Mouse (Mus musculus) gonadal fat pad, adult 2 months (tissue): ENCODE measurements around the gene Hrg. TPM values are rescaled to one million over a fixed set of nuclear protein-coding genes. Genes with fewer than 3 reads are reported as not detected.
"Not testable (repeated sequence)": the region's sequence is repeated elsewhere in the genome, so short reads cannot be mapped to it uniquely, and the experiment has no call there.

Source experiments
- DNase-seq: peaks from one replicate; pipeline ENCODE4 v3.0.0-alpha.2; 2012; ENCODE audit warnings: low read depth
- polyA plus RNA-seq: library from polyadenylated mRNA; depleted of rRNA; stranded (reverse); fragments of >200 nt; gene quantifications from 2 replicates; pipeline ENCODE4 v1.2.3, GENCODE M21; 2012; rRNA removed

Hrg gene
- 0.57 TPM in 1 of 2 replicates, not detected in the other for polyA plus RNA-seq

DNA sequence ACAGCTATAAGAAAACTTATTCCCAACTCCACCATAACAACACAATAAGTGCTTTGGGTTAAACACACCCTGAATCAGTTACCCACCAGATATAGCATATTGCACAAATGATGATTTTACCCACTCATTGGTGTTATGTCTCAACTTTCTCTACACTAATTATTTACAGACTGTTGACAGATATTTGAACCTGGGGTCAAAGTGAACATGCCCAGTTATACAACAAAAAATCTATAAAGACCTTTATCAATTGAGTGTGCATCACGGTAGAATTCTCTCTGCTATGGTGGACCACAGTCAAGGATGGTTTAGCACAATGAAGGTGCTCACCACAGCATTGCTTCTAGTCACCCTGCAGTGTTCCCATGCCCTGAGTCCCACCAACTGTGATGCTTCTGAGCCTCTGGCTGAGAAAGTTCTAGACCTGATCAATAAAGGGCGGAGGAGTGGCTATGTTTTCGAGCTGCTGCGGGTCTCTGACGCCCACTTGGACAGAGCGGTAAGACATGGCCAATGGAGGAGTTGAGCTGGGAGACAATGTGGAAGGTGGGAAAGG is at the start of gene Hrg:
Hrg (plus strand) TSS at position 233 of the 556 bp plus-strand sequence.
- DNase-seq: no peak

- no peak for DNase-seq
These were observed 49.5 kb upstream of the Hrg start for GRCm38 (mm10) chr16:22901326-22901725.

- DNase-seq: no peak
These were observed 41.6 kb upstream of the Hrg start for GRCm38 (mm10) chr16:22909290-22909689.

GRCm38 (mm10) chr16:22911986-22912385 is 38.9 kb upstream of the Hrg start:
- no peak for DNase-seq

GRCm38 (mm10) chr16:22912886-22913285 is 38.0 kb upstream of the Hrg start:
- no peak for DNase-seq

GRCm38 (mm10) chr16:22914276-22914675 is 36.6 kb upstream of the Hrg start:
- DNase-seq: no peak

DNA sequence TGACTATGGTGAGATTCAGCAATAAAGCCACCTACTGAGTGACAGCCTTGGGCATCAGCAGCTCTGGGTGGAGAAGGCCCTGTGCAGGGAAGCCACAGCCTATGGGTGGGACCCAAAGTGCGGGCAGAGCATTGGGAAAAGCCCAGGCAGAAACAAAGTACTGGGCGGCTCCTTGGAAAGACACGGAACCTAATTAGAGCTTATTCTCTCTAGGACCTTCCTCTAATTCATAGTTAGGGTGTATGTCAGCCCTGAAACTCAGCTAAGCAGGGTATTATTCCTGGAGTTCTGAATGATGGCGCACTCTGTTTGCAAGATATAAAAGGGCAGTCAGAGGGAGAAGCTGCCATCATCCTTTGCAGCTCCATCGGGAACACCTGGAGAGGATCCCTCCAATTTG is 32.8 kb upstream of the Hrg start, which contains the start of gene Fetub:
Fetub (plus strand) TSS at position 301 of the 400 bp plus-strand sequence.
- DNase-seq: no peak

DNA sequence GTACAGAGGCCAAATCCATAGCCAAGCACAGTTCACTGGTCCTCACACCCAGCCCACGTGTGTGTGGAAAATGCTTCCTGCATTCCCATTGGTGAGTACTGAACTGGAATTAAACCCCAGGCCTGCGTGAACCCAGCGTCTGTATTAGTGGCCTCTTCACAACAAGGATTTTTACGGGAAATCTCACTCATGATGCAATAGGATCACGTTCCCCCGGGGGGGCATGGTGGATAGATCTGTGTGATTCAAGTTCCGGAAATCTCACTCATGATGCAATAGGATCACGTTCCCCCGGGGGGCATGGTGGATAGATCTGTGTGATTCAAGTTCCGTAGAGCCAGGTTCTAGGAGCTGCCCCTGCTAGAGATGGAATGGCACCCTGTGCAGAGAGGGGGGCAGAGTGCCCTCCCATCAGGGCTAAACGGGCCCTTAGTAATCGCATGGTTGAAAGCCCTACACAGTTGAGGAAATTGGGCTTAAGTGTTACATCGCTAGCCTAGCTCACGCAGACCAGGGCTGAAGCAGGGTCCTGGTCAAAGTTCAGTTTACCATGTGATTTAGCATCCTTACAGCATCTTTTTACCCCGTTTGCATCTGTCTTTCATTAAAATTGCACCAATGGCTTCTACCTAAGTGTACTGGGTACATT is 32.1 kb upstream of the Hrg start:
- DNase-seq: no peak

- DNase-seq: peak; percentile 92
These were observed 30.7 kb upstream of the Hrg start for GRCm38 (mm10) chr16:22919971-22920854.

- DNase-seq: no peak
These were observed 29.1 kb upstream of the Hrg start for GRCm38 (mm10) chr16:22921761-22922160.

DNA sequence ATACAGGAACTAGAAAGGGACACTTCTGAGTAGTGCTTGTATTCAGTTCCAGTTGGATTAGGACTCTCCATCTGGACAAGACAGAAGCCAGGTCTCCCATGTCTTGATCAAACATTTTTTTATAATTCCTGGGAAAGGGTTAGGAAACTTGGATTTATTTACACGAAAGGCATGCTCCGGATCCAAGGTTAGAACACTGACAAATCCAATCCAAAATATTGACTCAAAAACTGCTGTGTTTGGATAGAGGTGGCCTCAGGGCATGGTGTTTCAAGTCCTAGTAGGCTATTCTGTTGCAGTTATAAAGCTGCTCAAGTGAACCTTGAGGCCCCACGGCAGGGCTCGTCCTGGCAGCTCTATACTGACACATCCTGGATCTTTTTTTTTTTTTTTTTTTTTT is 28.4 kb upstream of the Hrg start:
- DNase-seq: no peak

DNA sequence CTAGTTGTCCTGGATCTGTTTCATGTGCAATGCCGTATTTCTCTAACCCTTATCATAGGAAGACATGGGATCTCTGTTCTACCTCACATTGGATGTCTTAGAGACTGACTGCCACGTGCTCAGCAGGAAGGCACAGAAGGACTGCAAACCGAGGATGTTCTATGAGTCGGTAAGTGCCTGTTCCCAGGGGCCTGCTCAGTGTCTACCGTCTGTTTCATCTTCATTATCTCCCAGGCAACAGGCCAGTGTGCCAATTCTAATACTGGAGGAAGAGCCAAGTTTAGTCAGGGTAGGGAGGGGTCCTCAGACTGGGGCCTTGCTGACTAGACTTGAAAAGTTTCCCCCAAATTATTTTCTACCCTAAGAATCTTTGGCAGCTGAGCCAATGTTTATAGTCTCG is 21.3 kb upstream of the Hrg start:
- DNase-seq: no peak

- no peak for DNase-seq
These were observed 19.3 kb upstream of the Hrg start for GRCm38 (mm10) chr16:22931431-22932200.

- no peak for DNase-seq
These were observed 13.2 kb upstream of the Hrg start for GRCm38 (mm10) chr16:22937631-22938030.

- DNase-seq: no peak
These were observed 12.3 kb upstream of the Hrg start for GRCm38 (mm10) chr16:22938541-22938940.

GRCm38 (mm10) chr16:22939120-22939695 is 11.7 kb upstream of the Hrg start:
- no peak for DNase-seq

- DNase-seq: not testable (repeated sequence)
These were observed 8.9 kb upstream of the Hrg start for GRCm38 (mm10) chr16:22941825-22942476.

- no peak for DNase-seq
These were observed 3.5 kb upstream of the Hrg start for GRCm38 (mm10) chr16:22947371-22947770.

- DNase-seq: no peak
These were observed 2.2 kb downstream of the Hrg start for GRCm38 (mm10) chr16:22953069-22953468.

- no peak for DNase-seq
These were observed 4.7 kb downstream of the Hrg start for GRCm38 (mm10) chr16:22955397-22956084.
